Mouse (Mus musculus) thymus, adult 2 months (tissue): Measurements from ENCODE around the gene Cdh22.

Experiments
- CTCF ChIP-seq: fragments of 200-500 bp; IDR thresholded peaks from 2 replicates; pipeline ENCODE4 v1.5.1; 2012; ENCODE audit warnings: mild to moderate bottlenecking, control low read depth, low read length, moderate library complexity, borderline replicate concordance; ENCODE audit not compliant: control insufficient read depth, poor library complexity, insufficient read depth; ENCODE audit errors: extremely low read depth
- POLR2A ChIP-seq: fragments of 200-500 bp; IDR thresholded peaks from 2 replicates; pipeline ENCODE4 v1.6.1; 2012; ENCODE audit warnings: mild to moderate bottlenecking, low read length, control low read depth, moderate library complexity; ENCODE audit not compliant: control insufficient read depth, poor library complexity, insufficient read depth; ENCODE audit errors: extremely low read depth

DNA sequence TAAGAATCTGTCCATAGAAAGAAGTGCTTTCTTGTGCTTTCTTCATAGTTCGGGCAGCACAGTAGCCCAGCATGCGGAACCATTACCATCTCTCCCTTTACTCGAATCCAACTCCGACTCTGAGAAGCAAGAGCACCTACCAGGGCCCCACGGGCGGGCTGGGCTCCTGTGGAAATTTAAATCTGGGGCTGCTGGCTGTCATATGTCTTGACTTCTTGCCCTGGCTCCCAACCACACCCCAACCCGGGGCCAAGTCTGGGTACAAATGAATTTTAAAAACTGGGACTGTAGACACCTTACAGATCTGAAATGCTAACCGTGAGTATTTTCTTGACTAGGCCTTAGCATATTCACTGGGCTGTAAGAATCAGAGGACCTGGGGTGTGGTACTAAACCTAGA is 18.6 kb upstream of the Cdh22 start:
- no peak for TF ChIP-seq CTCF
- no peak for TF ChIP-seq POLR2A
